Mouse (Mus musculus) heart, embryonic 13.5 days (tissue): ENCODE measurements around the gene Pik3c2g. TPM values are rescaled to one million over a fixed set of nuclear protein-coding genes. Genes with fewer than 3 reads are reported as not detected.

Source experiments
- ATAC-seq: fragments of 200-750 bp; cut with Nextera tagmentation; 2 replicates; pipeline ENCODE4 v1.8.0; 2017; ENCODE audit warnings: moderate TSS enrichment; ENCODE audit not compliant: insufficient number of reproducible peaks, low FRiP score, low TSS enrichment; ENCODE audit errors: extremely low read depth
- H3K27ac ChIP-seq: fragments of 300-500 bp; sonication (generic); replicated peaks from 2 replicates; pipeline ENCODE4 v1.5.1; 2015; ENCODE audit warnings: moderate library complexity, mild to moderate bottlenecking, inconsistent platforms
- H3K27me3 ChIP-seq: fragments of 300-500 bp; sonication (generic); replicated peaks from 2 replicates; pipeline ENCODE4 v1.6.1; 2015; ENCODE audit warnings: mild to moderate bottlenecking, inconsistent platforms
- H3K36me3 ChIP-seq: fragments of 300-500 bp; sonication (generic); 2 replicates; pipeline ENCODE4 v1.6.1; 2015; ENCODE audit warnings: mild to moderate bottlenecking, inconsistent platforms
- H3K4me1 ChIP-seq: fragments of 300-500 bp; sonication (generic); 2 replicates; pipeline ENCODE4 v1.6.1; 2015; ENCODE audit warnings: inconsistent platforms
- H3K4me2 ChIP-seq: fragments of 300-500 bp; sonication (generic); 2 replicates; pipeline ENCODE4 v1.6.1; 2015; ENCODE audit warnings: inconsistent platforms, mild to moderate bottlenecking, moderate library complexity
- H3K4me3 ChIP-seq: fragments of 300-500 bp; sonication (generic); 2 replicates; pipeline ENCODE4 v1.5.1; 2015; ENCODE audit warnings: moderate library complexity, mild to moderate bottlenecking, inconsistent platforms
- H3K9ac ChIP-seq: fragments of 300-500 bp; sonication (generic); 2 replicates; pipeline ENCODE4 v1.6.1; 2015; ENCODE audit warnings: inconsistent platforms, mild to moderate bottlenecking, moderate library complexity
- H3K9me3 ChIP-seq: fragments of 300-500 bp; sonication (generic); 2 replicates; pipeline ENCODE4 v1.6.1; 2016; ENCODE audit warnings: inconsistent platforms
- WGBS: fragments of 180-500 bp; shearing (Covaris S2); methylation state at CpG from one replicate; pipeline ENCODE4 v1.1.7; 2015; ENCODE audit warnings: mixed read lengths; 5-methylcytosine and 5-hydroxymethylcytosine counted together
- polyA plus RNA-seq: library from polyadenylated mRNA; unstranded; fragments of >200 nt; fragmentation: Nextera tagmentation; extraction: Ambion mirVana; gene quantifications from 2 replicates; pipeline ENCODE4 v1.2.1, GENCODE M21; 2015

Gene Pik3c2g
- polyA plus RNA-seq, 1 experiment from 2014 or later = 0.41 TPM

DNA sequence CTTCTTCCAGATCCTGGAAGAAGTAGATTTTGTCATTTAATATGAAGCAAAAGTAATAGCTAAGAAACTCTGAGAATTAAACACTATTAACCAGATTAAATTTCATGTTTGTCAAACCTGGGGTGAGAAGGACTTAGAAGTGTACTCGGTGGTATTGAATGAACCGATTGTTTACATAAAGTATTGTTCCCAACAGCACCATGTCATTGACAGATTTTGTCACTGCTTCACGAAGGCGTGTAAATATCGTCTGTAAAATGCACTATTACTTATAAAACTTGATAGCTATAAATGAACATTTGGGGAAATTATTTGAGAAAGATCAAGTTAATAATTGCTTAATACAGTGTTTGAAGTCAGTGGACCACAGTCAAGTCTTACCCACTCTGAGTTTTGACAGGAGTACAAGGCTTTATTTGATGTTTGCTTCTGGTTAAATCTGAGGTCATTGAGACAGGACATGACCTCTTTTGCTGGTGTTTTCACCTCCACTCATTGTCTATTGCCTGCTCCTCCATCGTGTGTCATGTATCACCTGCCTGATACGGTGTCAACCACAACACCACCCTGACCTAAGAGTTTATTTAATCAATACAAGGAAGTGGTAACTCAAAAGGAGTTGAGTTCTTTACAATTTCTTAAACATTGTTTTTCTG, 260.0 kb downstream of the Pik3c2g start:
- no peak; the same call in 1 of the 2 replicates for ATAC-seq
- H3K4me3 ChIP-seq = no peak overlapping the region
- H3K4me2 ChIP-seq = no peak overlapping the region
- 78% methylated on average over 7 of the region's 7 CpGs for WGBS
- no peak overlapping the region for H3K9ac ChIP-seq
- no peaks in the 10 kb centered on the region for H3K4me1 ChIP-seq
- H3K36me3 ChIP-seq = no peaks in the 10 kb centered on the region
- no peak overlapping the region for H3K27ac ChIP-seq
- H3K27me3 ChIP-seq = no peaks in the 10 kb centered on the region
- H3K9me3 ChIP-seq = no peaks in the 10 kb centered on the region

DNA sequence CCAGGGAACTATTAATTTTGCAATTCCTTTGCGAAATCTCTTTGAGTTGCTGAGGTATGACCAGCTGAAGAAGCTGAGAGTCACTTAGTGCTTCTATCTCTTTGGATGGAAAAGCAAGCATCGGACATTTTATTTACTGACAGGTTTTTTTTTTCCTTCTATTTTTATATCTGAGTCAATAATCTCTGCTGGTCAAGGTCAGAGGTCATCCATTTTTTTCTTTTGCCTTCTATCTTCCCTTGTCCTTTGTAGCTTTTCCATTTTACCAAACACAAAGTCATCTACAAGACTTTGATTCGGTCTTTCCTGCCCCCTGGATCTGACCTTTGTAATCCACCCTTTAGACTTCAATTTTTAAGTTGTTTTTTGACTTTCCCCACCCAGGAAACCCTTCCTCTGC, 262.9 kb downstream of the Pik3c2g start:
- Histone ChIP-seq H3K4me1 (no peaks in the 10 kb centered on the region), H3K36me3 (no peaks in the 10 kb centered on the region), H3K27me3 (no peaks in the 10 kb centered on the region), H3K9ac (no peak overlapping the region), H3K4me2 (no peak overlapping the region), H3K4me3 (no peak overlapping the region), H3K27ac (no peak overlapping the region), H3K9me3 (no peaks in the 10 kb centered on the region)
- ATAC-seq = no peak
- WGBS = 71% methylated on average over 3 of the region's 3 CpGs

DNA sequence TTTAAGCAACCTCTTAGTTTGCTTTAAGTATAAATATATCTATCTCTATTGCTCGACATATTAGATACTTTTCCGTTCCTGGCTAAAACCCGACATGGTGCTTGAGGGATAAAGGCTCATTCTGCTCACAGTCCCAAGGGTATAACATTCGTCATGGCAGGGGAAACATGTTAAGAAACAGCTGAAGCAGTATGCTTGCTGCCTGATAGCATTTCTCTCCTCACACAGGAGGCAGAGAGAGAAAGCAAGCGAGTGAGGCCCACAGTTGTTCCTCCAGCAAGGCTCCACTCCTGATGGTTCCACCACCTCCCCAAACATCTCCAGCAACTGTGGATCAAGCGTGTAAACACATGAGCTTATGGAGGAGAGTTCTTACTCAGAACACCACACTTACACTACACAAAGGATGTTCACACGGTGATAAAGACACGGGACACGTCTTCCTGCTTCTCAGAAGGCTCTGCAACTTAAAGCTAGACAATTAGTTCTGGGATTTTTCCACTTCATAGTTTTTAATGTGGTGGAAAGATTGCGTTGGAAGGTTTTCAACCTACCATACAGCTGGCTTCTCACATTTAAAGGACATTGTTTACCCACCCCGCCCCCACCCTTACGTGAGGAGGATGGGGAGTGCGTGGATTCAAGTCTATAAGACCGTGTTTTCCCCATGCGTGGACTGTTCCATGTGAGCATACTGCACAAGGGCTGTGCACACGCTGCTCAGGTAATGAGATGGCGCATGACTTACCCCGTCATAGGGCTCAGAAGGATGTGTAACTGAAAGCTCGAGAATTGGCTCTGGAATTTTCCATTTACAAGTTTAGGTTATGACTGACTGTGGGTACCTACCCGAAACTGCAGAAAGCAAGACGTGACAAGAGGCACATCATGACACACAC, 264.9 kb downstream of the Pik3c2g start:
- H3K36me3 ChIP-seq = no peaks in the 10 kb centered on the region
- H3K9me3 ChIP-seq = no peaks in the 10 kb centered on the region
- no peak overlapping the region for H3K9ac ChIP-seq
- no peaks in the 10 kb centered on the region for H3K27me3 ChIP-seq
- H3K4me2 ChIP-seq = no peak overlapping the region
- H3K4me1 ChIP-seq = no peaks in the 10 kb centered on the region
- no peak overlapping the region for H3K4me3 ChIP-seq
- no peak overlapping the region for H3K27ac ChIP-seq
- no peak; the same call in 1 of the 2 replicates for ATAC-seq
- 79% methylated on average over 21 of the region's 21 CpGs for WGBS

DNA sequence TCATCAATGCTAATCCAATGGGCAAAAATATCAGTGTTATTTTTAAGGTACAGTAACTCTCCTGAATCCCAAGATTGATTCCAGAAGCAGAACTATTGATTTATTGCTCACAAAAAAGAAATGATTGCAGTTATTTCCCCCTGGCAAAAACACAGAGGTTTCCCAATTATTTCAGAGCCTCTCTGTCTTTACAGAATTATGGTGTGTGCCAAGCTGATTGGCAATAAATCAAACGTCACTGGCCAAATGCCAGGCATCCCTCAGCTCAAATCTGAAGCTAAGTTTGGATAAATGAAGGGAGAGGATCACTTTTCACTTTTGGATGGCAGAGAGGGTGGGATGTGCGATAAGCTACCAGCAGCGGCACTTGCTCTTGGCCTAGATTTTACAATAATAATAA, 265.8 kb downstream of the Pik3c2g start:
- 79% methylated on average over 3 of the region's 3 CpGs for WGBS
- ATAC-seq = no peak
- Histone ChIP-seq H3K27me3 (no peaks in the 10 kb centered on the region), H3K9ac (no peak overlapping the region), H3K4me2 (no peak overlapping the region), H3K36me3 (no peaks in the 10 kb centered on the region), H3K9me3 (no peaks in the 10 kb centered on the region), H3K4me3 (no peak overlapping the region), H3K27ac (no peak overlapping the region), H3K4me1 (no peaks in the 10 kb centered on the region)

DNA sequence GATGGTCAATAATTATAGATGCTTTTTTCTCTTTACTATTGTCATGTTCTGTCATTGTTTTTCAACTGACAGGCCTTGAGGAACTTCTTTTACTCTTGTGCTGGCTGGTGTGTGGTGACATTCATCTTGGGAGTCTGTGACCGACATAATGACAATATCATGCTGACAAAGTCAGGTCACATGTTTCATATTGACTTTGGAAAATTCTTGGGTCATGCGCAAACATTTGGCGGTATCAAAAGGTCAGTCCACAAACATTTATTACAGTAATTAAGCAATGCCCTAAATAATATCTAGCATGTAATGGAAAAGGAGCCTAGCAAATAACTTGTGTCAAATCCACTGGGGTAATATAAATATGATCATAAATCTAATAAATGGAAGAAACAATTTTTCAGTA, 273.1 kb downstream of the Pik3c2g start:
- Histone ChIP-seq H3K36me3 (no peaks in the 10 kb centered on the region), H3K4me3 (no peak overlapping the region), H3K4me1 (no peaks in the 10 kb centered on the region), H3K27me3 (no peaks in the 10 kb centered on the region), H3K4me2 (no peak overlapping the region), H3K9ac (no peak overlapping the region), H3K9me3 (no peaks in the 10 kb centered on the region), H3K27ac (no peak overlapping the region)
- ATAC-seq = no peak
- 86% methylated on average over 3 of the region's 3 CpGs for WGBS

DNA sequence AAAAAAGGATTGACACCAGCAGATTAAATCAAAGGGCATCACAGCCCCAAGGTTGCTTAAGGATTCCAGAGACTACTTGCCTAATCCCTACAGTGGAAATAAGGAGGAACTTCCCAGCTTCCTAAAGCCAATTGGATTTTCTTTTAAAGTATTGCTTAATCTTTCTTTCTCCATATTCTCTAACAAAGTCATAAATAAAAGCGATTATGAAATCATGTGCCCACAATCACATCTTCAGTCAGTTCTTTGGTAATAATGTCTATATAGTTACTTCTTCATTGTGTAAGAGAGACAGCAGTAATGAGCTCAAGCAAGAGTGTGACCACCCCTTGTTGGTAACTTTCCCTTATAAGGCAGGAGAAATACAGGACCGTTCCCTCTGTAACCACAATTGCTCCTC, 274.5 kb downstream of the Pik3c2g start:
- Histone ChIP-seq H3K4me2 (no peak overlapping the region), H3K9me3 (no peaks in the 10 kb centered on the region), H3K4me3 (no peak overlapping the region), H3K4me1 (no peaks in the 10 kb centered on the region), H3K9ac (no peak overlapping the region), H3K27ac (no peak overlapping the region), H3K36me3 (no peaks in the 10 kb centered on the region), H3K27me3 (no peaks in the 10 kb centered on the region)
- no peak for ATAC-seq
- WGBS = 64% methylated on average over 2 of the region's 2 CpGs

DNA sequence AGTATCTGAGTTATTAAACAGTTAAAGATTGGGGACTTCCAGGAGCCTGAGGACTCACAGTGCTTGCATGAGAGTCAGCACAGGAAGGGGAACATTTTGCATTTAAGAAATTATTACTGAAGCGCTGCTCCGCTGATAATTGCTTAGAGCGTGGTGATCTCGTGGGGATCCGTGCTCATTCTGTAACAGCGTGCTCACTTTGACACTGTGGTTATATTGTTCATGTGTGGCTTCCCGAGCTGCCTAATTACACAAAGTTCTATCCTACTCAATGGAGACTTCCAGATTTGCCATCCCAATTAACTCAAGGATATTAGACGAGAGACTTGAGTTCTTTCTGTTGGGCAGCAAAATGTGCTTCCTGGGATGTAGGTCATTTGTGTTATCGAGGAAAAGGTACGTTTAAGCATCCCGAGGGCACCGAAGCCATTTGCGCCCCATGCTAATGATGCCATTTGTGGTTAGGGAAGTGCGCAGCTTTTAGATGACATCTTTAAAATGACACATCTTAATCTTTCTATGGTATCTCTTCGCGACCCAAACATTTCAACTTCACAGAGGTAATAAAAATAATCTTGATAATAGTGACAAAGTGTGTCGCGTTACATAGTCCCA, 278.1 kb downstream of the Pik3c2g start:
- Histone ChIP-seq H3K36me3 (no peaks in the 10 kb centered on the region), H3K27me3 (no peaks in the 10 kb centered on the region), H3K9me3 (no peaks in the 10 kb centered on the region), H3K4me2 (no peak overlapping the region), H3K4me3 (no peak overlapping the region), H3K27ac (no peak overlapping the region), H3K9ac (no peak overlapping the region), H3K4me1 (no peaks in the 10 kb centered on the region)
- no peak for ATAC-seq
- WGBS = 88% methylated on average over 18 of the region's 18 CpGs

DNA sequence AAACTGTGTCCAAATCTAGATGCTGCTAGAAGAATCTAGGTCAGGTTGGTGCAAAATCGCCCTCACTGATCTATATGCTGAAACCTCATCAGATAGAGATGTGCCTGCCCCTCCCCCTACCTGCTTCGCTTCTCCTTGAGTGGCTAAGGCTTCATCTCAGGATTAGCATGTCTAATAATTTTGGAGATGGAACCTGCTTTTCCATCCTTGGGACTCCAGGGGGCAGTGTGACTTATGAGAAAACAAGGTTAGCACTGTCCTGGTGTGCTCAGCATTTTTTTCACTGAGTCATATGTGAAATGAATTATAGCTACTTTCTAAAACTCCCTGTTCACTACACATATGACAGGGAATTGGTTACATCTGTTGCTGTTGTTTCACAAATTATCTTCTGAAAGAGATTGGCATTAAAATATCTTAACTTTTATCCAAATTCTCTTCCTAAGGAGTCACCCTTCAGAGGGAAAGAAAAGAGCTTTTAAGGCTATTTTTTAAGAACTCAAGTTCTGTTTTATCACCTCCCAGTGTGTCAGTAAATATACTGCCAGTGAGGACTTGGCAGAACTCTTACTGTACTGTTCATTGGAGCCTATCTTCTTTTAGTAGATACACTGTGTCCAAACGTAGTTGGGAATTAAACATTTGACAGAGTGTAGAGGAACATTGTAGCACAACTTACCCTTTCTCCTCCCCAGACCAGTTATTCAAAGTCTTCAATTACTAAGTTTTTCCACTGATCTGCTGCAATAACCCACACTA, 287.6 kb downstream of the Pik3c2g start:
- no peaks in the 10 kb centered on the region for H3K27me3 ChIP-seq
- H3K9me3 ChIP-seq = no peaks in the 10 kb centered on the region
- no peak overlapping the region for H3K27ac ChIP-seq
- H3K4me1 ChIP-seq = peaks cover 8% of the 10 kb centered on the region; the same call in 1 of the 2 replicates
- no peak overlapping the region for H3K9ac ChIP-seq
- ATAC-seq = no peak
- no peak overlapping the region for H3K4me3 ChIP-seq
- H3K36me3 ChIP-seq = no peaks in the 10 kb centered on the region
- WGBS = 31% methylated on average over 3 of the region's 3 CpGs
- no peak overlapping the region for H3K4me2 ChIP-seq

DNA sequence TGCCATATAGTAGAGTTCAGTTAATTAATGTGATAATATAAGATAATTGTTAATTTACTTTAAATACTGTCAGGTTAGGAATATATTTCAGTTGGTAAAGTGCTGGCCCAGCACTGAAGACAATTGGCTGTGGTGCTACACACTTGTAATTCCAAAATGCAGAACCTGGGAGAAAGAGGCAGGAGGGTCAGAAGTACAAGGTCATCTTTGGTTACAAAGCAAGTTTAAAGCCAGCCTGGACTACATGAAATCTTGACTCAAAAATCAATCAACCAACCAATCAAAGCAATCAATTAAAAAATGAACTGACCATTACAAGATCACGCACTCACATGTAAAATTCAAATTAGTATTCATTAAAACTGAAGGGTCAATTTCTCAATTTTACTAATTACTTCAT, 289.7 kb downstream of the Pik3c2g start:
- H3K9ac ChIP-seq = no peak overlapping the region
- H3K27ac ChIP-seq = no peak overlapping the region
- H3K9me3 ChIP-seq = no peaks in the 10 kb centered on the region
- H3K4me3 ChIP-seq = no peak overlapping the region
- no peaks in the 10 kb centered on the region for H3K36me3 ChIP-seq
- H3K27me3 ChIP-seq = no peaks in the 10 kb centered on the region
- H3K4me2 ChIP-seq = no peak overlapping the region
- H3K4me1 ChIP-seq = peaks cover 8% of the 10 kb centered on the region; the same call in 1 of the 2 replicates
- WGBS = 88% methylated on average over 1 of the region's 1 CpGs
- no peak for ATAC-seq

DNA sequence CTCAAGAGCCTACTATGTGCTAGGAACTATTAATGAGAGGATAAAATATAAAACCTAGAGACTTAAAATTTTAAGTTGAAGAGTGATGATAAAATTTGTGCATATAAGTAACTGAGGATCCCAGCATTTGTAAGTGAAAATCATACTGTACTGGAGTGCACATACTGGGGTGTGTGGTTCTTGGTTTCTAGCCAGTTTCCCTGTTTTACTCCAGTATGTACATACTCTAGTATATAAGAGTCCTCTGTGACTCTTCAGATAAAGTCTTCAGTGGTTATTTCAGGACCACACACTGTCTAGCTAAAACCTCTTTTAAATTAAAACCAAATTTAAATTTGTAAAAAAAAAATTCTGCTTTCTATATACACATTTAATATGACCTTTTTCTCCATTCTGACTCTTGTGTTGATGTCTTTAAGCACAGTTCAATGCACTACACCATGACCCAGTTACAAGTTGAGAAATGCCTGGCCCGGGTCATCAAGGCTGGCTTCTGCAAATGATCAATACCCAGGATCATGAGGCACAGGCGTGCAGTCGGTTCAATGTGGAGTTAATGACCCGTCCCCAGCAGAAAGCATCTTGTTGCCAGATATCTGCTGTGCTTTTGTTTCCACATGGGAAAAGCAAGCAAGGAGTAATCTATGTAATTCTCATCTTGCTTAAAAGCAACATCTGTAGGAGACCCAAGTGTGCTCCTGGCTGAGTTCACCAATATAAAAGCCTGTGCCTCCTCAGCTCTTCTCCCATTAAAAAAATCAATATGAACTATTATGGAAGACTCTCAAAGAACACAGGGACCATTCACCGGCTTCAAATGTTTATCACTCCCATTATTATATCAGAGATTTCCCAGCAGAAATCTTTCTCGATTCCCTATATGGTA, 290.7 kb downstream of the Pik3c2g start:
- 65% methylated on average over 6 of the region's 6 CpGs for WGBS
- ATAC-seq = no peak
- no peak overlapping the region for H3K27ac ChIP-seq

More for the DNA sequence above, 290.7 kb downstream of the Pik3c2g start:
- Histone ChIP-seq H3K4me2 (no peak overlapping the region), H3K4me3 (no peak overlapping the region), H3K27me3 (no peaks in the 10 kb centered on the region), H3K9ac (no peak overlapping the region), H3K36me3 (no peaks in the 10 kb centered on the region), H3K4me1 (peaks cover 8% of the 10 kb centered on the region; the same call in 1 of the 2 replicates), H3K9me3 (no peaks in the 10 kb centered on the region)
